Mouse (Mus musculus): ENCODE data around the gene Ube2e2. TPM values are rescaled to one million over a fixed set of nuclear protein-coding genes. Genes with fewer than 3 reads are reported as not detected.
"Not testable (repeated sequence)": the region's sequence is repeated elsewhere in the genome, so short reads cannot be mapped to it uniquely, and the experiment has no call there.

Ube2e2 gene
- total and polyA plus RNA-seq, 3 experiments: 14.3 to 39.6 (median 15.3) TPM

DNA sequence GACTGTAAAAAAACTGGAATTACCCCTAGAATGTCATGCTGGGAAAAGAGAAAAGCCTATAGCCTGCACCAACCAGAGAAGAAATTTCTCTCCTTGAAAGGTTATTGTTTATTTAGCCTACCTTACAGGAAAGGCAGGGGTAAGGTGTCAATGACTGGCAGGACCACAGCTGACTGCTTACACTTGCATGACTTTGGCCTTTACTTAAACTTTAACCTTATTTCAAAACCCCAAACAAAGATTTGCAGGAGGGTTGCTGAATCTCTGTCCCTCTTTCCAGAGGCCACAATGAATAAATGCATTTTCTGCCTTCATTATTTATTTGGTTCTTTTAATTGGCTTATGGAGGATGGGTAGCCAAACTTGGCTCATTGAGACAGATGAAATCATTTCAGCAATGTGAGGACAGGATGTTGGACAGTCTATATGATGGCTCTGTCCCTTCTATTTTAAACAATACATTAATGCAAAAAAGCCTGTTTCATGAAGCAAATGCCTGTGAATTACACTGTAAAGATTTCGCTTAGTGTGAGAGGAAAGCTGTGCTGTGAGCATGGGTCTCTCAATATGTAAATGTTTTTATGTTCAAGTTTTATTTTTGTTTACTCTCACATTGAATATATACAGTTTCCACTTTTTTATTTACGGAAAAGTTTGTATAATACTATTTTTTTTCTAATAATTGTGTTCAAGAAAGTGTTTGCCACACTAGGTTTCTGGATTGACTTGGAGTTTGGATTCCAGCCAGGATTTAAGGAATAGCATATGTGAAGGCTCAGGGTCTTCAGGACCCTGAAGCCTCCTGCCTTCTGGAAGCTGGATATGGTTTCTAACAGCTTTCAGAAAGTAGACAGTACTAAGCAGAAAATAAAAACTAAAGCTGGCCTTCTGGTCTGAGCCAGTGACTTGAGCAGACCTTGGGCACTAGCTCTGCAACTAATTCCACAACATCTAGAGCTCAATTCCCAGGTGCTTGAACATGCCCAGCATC lies 173.2 kb downstream of the Ube2e2 start:
- no peak for DNase-seq
- H3K27me3 ChIP-seq (ENCODE audit: control insufficient read depth, insufficient read depth, low read length): no peaks in the 10 kb centered on the region
- TF ChIP-seq CTCF (IDR thresholded peaks at IDR 0.05) (no peak), POLR2A (IDR thresholded peaks at IDR 0.05; ENCODE audit: insufficient read depth, low read depth, low read length) (no peak), EP300 (IDR thresholded peaks at IDR 0.05; ENCODE audit: insufficient read depth, low read depth, low read length) (no peak)
- H3K36me3 ChIP-seq (ENCODE audit: control insufficient read depth, insufficient read depth, low read length): no peaks in the 10 kb centered on the region
- no peaks in the 10 kb centered on the region for H3K79me2 ChIP-seq (replicated peaks; ENCODE audit: control insufficient read depth, insufficient read depth, low read length)
- no peak overlapping the region for H3K27ac ChIP-seq
- intact Hi-C loops (cut with DNase I): no loop called here
- no peak overlapping the region for H3K9ac ChIP-seq (ENCODE audit: low read depth, low read length)
- 91% methylated on average over 2 of the region's 2 CpGs for WGBS
- H3K4me1 ChIP-seq (ENCODE audit: control insufficient read depth, insufficient read depth, low read length): no peaks in the 10 kb centered on the region
- H3K4me3 ChIP-seq: no peak overlapping the region

DNA sequence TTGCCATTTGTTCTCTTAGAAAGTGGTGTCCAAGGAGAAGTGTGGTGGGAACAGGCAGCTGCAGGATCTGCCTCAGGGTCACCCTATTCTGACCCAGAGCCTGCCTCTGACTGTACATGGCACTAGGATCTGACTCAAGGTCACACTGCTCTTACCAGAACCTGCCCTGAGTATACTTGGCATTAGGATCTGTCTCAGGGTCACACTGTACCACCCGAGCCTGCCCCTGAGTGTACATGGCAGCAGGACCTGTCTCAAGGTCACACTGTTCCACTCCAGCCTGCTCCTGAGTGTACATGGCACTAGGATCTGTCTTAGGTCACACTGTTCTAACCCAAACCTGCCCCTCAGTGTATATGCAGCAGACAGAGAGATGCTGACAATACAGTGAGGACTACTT lies 177.1 kb downstream of the Ube2e2 start:
- H3K27me3 ChIP-seq (ENCODE audit: control insufficient read depth, insufficient read depth, low read length): no peaks in the 10 kb centered on the region

DNA sequence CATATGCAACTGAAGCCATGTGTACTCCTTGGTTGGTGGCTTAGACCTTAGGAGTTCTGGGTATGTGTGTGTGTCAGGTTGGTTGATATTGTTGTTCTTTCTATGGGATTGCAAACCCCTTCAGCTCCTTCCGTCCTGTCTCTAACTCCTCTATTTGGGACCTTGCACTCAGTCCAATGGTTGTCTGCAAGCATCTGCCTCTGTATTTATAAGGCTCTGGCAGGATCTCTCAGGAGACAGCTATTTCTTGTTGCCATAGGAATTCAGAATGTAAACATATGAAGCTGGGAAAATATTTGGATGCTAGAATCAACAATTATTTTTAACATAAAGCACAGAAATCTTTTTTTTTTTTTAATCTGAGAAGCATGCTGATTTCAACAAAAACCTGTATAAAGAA lies 178.5 kb downstream of the Ube2e2 start:
- no peak overlapping the region for H3K9ac ChIP-seq (ENCODE audit: low read depth, low read length)
- no peaks in the 10 kb centered on the region for H3K27me3 ChIP-seq (ENCODE audit: control insufficient read depth, insufficient read depth, low read length)
- TF ChIP-seq CTCF (IDR thresholded peaks at IDR 0.05) (no peak), EP300 (IDR thresholded peaks at IDR 0.05; ENCODE audit: insufficient read depth, low read depth, low read length) (no peak), POLR2A (IDR thresholded peaks at IDR 0.05; ENCODE audit: insufficient read depth, low read depth, low read length) (no peak)
- intact Hi-C loops (cut with DNase I): no loop called here
- no peak overlapping the region for H3K4me3 ChIP-seq
- H3K36me3 ChIP-seq (ENCODE audit: control insufficient read depth, insufficient read depth, low read length): no peaks in the 10 kb centered on the region
- H3K27ac ChIP-seq: no peak overlapping the region
- no peak for DNase-seq
- no peaks in the 10 kb centered on the region for H3K4me1 ChIP-seq (ENCODE audit: control insufficient read depth, insufficient read depth, low read length)
- H3K79me2 ChIP-seq (replicated peaks; ENCODE audit: control insufficient read depth, insufficient read depth, low read length): no peaks in the 10 kb centered on the region
- WGBS: 94% methylated on average over 1 of the region's 1 CpGs

More for the DNA sequence above, 177.1 kb downstream of the Ube2e2 start:
- WGBS: 58% methylated on average over 1 of the region's 1 CpGs
- Histone ChIP-seq H3K27ac (no peak overlapping the region), H3K4me1 (ENCODE audit: control insufficient read depth, insufficient read depth, low read length) (no peaks in the 10 kb centered on the region), H3K79me2 (replicated peaks; ENCODE audit: control insufficient read depth, insufficient read depth, low read length) (no peaks in the 10 kb centered on the region), H3K9ac (ENCODE audit: low read depth, low read length) (no peak overlapping the region), H3K4me3 (no peak overlapping the region), H3K36me3 (ENCODE audit: control insufficient read depth, insufficient read depth, low read length) (no peaks in the 10 kb centered on the region)
- DNase-seq: no peak
- TF ChIP-seq CTCF (IDR thresholded peaks at IDR 0.05) (no peak), POLR2A (IDR thresholded peaks at IDR 0.05; ENCODE audit: insufficient read depth, low read depth, low read length) (no peak), EP300 (IDR thresholded peaks at IDR 0.05; ENCODE audit: insufficient read depth, low read depth, low read length) (no peak)
- intact Hi-C loops (cut with DNase I): no loop called here

DNA sequence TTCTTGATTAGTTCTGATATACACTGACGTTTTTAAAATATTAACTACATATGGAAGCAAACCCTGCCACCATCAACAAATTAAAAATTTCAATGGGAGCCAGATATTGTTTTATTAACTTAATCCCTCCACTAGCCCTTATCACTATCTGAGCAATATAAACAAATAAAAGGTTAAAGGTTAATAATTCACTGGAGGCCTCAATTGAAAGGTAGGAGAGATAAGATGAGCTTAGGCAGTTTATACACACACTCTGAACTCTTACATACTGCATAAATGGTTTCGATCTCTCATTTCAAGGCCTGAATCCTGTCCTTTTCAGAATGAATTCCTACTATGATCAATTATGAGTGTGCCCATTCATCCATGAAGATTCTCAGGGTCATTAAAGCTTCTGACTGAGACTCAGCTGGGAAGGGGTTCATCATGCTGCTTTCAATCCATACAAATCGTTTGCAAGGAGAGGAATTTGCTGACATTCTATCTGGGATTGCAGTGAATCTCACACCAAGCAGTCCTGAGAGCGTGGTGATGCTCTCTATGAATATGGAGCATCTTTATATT lies 196.3 kb downstream of the Ube2e2 start:
- H3K27me3 ChIP-seq (ENCODE audit: control insufficient read depth, insufficient read depth, low read length): no peaks in the 10 kb centered on the region
- intact Hi-C loops (cut with DNase I): no loop called here
- H3K9ac ChIP-seq (ENCODE audit: low read depth, low read length): no peak overlapping the region
- H3K27ac ChIP-seq: no peak overlapping the region
- H3K36me3 ChIP-seq (ENCODE audit: control insufficient read depth, insufficient read depth, low read length): no peaks in the 10 kb centered on the region
- H3K4me3 ChIP-seq: no peak overlapping the region
- TF ChIP-seq CTCF (IDR thresholded peaks at IDR 0.05) (no peak), POLR2A (IDR thresholded peaks at IDR 0.05; ENCODE audit: insufficient read depth, low read depth, low read length) (no peak), EP300 (IDR thresholded peaks at IDR 0.05; ENCODE audit: insufficient read depth, low read depth, low read length) (no peak)
- no peaks in the 10 kb centered on the region for H3K4me1 ChIP-seq (ENCODE audit: control insufficient read depth, insufficient read depth, low read length)
- 85% methylated on average over 4 of the region's 4 CpGs for WGBS
- H3K79me2 ChIP-seq (replicated peaks; ENCODE audit: control insufficient read depth, insufficient read depth, low read length): no peaks in the 10 kb centered on the region
- no peak for DNase-seq

DNA sequence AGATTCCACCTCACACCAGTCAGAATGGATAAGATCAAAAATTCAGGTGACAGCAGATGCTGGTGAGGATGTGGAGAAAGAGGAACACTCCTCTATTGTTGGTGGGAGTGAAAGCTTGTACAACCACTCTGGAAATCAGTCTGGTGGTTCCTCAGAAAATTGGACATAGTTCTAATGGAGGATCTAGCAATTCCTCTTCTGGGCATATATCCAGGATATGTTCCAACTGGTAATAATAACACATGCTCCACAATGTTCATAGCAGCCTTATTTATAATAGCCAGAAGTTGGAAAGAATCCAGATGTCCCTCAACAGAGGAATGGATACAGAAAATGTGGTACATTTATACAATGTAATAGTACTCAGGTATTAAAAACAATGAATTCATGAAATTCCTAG lies 197.6 kb downstream of the Ube2e2 start:
- DNase-seq; H3K27ac ChIP-seq; H3K36me3 ChIP-seq (ENCODE audit: control insufficient read depth, insufficient read depth, low read length); H3K9ac ChIP-seq (ENCODE audit: low read depth, low read length); H3K4me1 ChIP-seq (ENCODE audit: control insufficient read depth, insufficient read depth, low read length); H3K4me3 ChIP-seq; H3K79me2 ChIP-seq (replicated peaks; ENCODE audit: control insufficient read depth, insufficient read depth, low read length); intact Hi-C loops (cut with DNase I); H3K27me3 ChIP-seq (ENCODE audit: control insufficient read depth, insufficient read depth, low read length): not testable (repeated sequence)

Measured in heart, adult 2 months (tissue).